Mouse (Mus musculus) thymus, adult 2 months (tissue): Measurements from ENCODE around the gene Serpina3g.

ENCODE experiments used
- CTCF ChIP-seq: fragments of 200-500 bp; IDR thresholded peaks from 2 replicates; pipeline ENCODE4 v1.5.1; 2012; ENCODE audit warnings: mild to moderate bottlenecking, control low read depth, low read length, moderate library complexity, borderline replicate concordance; ENCODE audit not compliant: control insufficient read depth, poor library complexity, insufficient read depth; ENCODE audit errors: extremely low read depth
- POLR2A ChIP-seq: fragments of 200-500 bp; IDR thresholded peaks from 2 replicates; pipeline ENCODE4 v1.6.1; 2012; ENCODE audit warnings: mild to moderate bottlenecking, low read length, control low read depth, moderate library complexity; ENCODE audit not compliant: control insufficient read depth, poor library complexity, insufficient read depth; ENCODE audit errors: extremely low read depth

- TF ChIP-seq POLR2A, result no peak
- TF ChIP-seq CTCF, result no peak
Observed at GRCm38 (mm10) chr12:104247553-104248002, 11.5 kb downstream of the Serpina3g start.
